Mouse (Mus musculus): Measurements from ENCODE around the gene Dync1h1.

The Dync1h1 gene

GRCm38 (mm10) chr12:110601241-110602218, at the start of gene Dync1h1:
TSS of gene Dync1h1 (plus strand) at chr12:110601452.
- DNase-seq (ENCODE audit: low spot score in 2 of 2): peak; percentile 90 to 91

DNA sequence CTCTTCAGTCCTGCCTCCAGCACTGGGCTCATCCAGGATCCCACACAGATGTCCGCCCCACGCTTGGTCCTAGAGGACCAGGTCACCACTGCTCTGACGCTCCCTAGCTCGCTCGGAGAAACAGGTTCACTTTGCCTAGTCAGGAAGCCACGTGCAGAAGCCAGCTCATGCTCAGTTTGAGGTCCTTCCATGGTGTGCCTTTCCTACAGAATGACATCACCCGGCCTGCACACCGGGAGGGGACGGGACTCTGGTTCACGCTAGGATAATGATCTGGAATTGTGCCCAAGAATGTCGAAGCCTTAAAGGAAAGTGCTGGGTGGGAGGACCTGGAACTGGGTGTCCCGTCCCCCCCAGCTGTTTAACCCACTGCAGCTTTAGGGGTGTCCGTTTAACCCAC, 49.1 kb upstream of the Dync1h1 start:
- no peak for DNase-seq (ENCODE audit: low spot score in 2 of 2)

DNA sequence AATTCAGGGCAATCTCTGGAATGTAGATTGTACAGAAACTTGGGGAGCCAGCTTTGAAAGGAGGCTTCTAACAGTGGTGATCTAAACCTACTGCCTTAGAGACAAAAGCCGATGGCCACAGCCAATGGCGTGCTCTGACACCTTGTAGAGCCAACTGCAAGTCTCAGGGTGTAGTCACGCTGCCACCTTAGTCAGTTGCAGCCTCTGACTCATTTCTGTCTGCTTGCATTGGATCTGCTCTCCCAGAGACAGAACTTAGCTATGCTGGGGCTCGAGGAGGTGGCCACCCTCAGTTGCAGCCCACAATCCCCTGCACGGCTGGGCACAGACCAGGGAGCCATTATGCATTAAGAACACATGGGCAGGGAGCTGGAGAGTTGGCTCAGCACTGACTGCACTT, 47.9 kb upstream of the Dync1h1 start:
- no peak for DNase-seq (ENCODE audit: low spot score in 2 of 2)

- DNase-seq (ENCODE audit: low spot score in 2 of 2): no peak
These were observed 45.6 kb upstream of the Dync1h1 start for GRCm38 (mm10) chr12:110555536-110556240.

GRCm38 (mm10) chr12:110556861-110557628, 44.2 kb upstream of the Dync1h1 start:
- no peak for DNase-seq (ENCODE audit: low spot score in 2 of 2)

DNA sequence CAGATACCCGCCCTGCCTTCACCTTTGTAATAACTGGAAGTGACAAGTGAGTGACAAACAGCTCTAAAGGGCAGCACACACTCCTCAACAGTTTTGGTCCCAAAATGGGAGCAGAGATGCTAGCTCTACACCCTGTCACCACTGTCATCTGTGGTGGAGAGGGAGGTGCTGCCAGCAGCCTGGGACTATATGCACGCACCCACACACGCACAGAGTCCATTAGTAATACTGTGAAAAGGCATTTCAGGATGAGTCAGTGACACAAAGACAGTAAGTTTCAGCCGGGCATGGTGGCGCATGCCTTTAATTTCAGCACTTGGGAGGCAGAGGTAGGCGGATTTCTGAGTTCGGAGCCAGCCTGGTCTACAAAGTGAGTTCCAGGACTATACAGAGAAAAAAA, 43.1 kb upstream of the Dync1h1 start:
- DNase-seq (ENCODE audit: low spot score in 2 of 2): no peak

DNA sequence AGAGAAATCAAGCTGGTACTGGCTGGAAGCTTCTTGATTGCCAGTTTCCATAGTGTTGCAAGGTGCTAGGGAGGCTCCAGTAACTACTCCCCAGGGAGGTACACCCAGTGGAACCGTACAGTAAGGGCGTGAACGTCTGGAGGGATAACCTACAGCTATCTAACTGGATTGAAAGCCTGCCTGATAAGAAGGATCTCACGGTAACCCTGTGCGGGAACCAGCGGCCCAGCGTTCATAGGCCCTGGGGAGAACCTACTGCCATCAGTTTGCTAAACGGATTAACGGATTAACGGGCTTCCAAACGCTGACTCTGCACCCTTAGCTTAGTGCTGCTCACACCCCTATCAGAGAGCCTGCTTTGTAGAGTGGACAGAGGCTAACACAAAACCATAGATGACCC, 37.9 kb upstream of the Dync1h1 start:
- DNase-seq (ENCODE audit: low spot score in 2 of 2): no peak

GRCm38 (mm10) chr12:110564848-110565247, 36.4 kb upstream of the Dync1h1 start:
- no peak for DNase-seq (ENCODE audit: low spot score in 2 of 2)

DNA sequence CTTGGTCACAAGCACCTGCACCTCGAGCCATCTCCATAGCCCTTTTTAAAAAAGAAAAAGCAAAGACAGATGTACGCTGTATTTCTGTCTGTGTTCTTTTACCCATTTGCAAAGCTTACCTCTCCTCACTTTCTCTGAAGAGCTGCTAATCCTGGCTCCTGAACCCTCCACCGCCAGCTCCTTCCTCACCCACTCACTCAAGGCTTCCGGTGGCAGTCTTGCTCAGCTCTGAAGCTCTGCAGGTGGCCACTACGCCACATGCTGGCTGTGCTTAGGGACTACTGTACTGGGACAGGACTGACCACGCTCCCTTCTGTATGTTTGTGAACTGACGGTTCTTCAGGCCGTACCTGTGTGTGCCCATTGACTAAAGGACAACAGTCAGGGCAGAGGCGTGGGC, 34.9 kb upstream of the Dync1h1 start:
- DNase-seq (ENCODE audit: low spot score in 2 of 2): no peak

GRCm38 (mm10) chr12:110571050-110571449, 30.2 kb upstream of the Dync1h1 start:
- DNase-seq (ENCODE audit: low spot score in 2 of 2): no peak

- DNase-seq (ENCODE audit: low spot score in 2 of 2): no peak
These were observed 28.9 kb upstream of the Dync1h1 start for GRCm38 (mm10) chr12:110572351-110572750.

DNA sequence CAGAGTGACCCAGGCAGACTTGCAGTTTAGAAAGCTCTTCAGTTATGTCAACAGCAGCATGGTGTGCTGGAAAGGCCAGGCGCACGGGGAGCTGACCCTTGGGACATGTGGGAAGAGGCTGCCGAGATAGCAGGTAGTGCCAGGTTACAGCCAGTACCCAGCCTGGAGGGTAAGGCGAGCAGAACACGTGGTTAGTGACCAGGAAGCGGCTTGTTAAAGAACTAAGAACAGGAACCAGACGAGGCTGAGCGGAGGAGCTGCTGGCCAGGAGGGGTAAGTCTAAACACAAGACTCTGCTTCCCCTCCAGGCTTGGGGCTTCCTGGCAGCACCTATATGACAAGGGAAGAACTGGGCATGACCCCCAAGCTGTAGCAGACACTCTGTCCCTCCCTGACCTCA, 27.6 kb upstream of the Dync1h1 start:
- no peak for DNase-seq (ENCODE audit: low spot score in 2 of 2)

- DNase-seq (ENCODE audit: low spot score in 2 of 2): no peak
These were observed 25.3 kb upstream of the Dync1h1 start for GRCm38 (mm10) chr12:110575926-110576325.

DNA sequence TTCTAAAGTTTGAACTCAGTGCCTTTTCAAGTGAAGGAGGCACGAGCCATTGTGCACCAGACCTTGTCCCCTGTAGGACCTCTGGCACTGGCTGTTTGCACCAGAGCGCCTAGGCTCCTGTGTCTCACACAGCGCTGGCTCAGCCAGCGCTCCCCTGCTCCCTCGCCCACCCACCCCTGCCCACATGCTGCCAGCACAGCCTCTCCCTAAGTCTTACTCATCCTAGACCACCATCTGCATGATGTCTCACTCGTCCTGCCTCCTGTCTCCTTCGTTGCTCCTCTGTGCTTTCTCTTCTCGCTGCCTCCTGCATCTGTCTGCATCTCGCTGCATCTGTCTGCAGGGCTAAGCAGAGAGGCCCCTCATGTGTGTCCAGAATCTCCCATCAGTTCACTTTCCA, 22.9 kb upstream of the Dync1h1 start:
- DNase-seq (ENCODE audit: low spot score in 2 of 2): no peak

DNA sequence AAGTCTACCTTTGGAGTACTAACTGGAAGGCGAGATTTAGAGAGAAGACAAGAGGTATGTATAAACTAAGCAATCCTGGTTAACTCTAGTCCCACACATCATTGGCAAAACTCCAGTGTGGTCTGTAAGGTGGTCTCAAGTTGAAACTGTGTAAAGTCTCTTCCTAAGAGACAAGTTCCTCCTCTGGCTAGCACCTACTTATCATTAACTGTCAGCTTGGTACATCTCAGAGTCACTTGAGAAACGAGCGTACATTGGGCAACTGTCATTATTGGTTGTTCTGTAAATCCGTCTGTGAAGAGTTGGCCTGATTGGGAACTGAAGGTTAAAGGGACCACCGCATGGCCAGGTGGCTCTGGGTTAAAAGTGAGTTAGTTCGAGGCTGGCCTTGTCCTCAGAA, 12.6 kb upstream of the Dync1h1 start:
- no peak for DNase-seq (ENCODE audit: low spot score in 2 of 2)

- no peak for DNase-seq (ENCODE audit: low spot score in 2 of 2)
These were observed 10.4 kb upstream of the Dync1h1 start for GRCm38 (mm10) chr12:110590804-110591259.

GRCm38 (mm10) chr12:110591260-110591883, 9.9 kb upstream of the Dync1h1 start:
- DNase-seq (ENCODE audit: low spot score in 2 of 2): peak; percentile 95 to 97

GRCm38 (mm10) chr12:110598527-110598926, 2.7 kb upstream of the Dync1h1 start:
- DNase-seq (ENCODE audit: low spot score in 2 of 2): peak; percentile 36 to 75

DNA sequence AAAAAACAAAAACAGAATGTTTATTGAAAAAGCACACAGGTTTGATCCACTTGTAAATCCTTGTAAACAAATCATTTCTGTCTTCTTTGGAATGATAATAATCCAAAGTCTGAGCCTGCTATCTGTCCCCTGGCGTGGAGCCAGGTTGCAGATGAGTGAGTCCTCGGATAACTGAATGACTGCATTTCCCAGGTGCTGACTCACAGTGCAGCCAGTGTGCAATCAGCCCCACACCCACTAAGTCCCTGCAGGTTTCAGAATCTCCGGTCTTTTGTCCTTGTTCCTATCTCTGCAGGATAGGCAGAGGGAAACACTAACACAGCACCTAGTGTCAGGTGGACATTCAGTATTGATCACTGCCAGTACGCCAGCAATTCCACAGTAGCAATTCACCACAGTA, 1.5 kb upstream of the Dync1h1 start:
- DNase-seq (ENCODE audit: low spot score in 2 of 2): no peak

DNA sequence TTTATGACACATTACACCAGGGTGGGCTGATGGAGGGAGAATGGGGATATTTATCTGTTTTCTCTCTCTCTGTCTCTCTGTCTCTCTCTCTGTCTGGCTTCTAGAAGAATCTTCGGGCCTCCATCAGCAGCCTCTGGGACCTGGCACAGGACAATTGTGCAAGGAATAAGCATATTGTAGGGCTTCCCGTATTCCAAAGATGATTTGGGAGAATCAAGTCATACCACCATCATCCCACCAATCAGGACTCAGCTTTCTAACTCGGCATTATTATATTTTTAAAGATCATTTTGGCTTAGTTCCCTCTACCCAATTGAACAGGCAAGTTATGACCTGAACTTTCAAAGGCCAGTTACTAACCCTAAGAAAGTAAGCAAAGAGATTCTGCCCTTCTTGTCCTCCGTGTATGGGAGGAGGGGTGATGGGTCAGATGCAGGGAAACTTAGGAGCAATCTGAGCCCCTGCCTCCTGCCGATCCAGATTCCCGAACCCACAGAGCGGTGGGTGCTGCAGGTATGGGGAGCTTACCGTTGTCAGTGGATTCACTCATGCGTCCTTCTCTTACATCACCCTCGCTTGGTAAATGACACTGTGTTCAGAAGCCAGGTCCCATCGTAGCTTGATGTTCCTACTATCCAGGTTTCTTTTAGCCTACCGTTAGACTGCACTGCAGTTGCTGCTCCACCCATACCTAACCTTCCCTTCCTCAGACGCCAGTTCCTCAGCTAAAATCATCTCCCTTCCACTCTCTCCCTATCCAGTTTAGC, 844 bp upstream of the Dync1h1 start:
- DNase-seq (ENCODE audit: low spot score in 2 of 2): no peak

- no peak for DNase-seq (ENCODE audit: low spot score in 2 of 2)
These were observed 4.9 kb downstream of the Dync1h1 start for GRCm38 (mm10) chr12:110606161-110606560.

Measured in thymus, postnatal 10 days (tissue).